Mouse (Mus musculus) midbrain, postnatal 0 days (tissue): ENCODE results near the gene Pnpla5. TPM values are rescaled to one million over a fixed set of nuclear protein-coding genes. Genes with fewer than 3 reads are reported as not detected.
A peak's percentile ranks its signal among the peaks of the same experiment; 100 is the strongest.

ENCODE experiments used
- ATAC-seq: fragments of 200-750 bp; cut with Nextera tagmentation; 2 replicates; pipeline ENCODE4 v1.8.0; 2017; ENCODE audit warnings: moderate number of reproducible peaks, mild to moderate bottlenecking, moderate TSS enrichment, moderate library complexity; ENCODE audit not compliant: low FRiP score
- DNase-seq: peaks from one replicate; pipeline ENCODE4 v3.0.0-alpha.2; 2015; ENCODE audit warnings: low spot score
- H3K27ac ChIP-seq: fragments of 300-500 bp; sonication (generic); 2 replicates; pipeline ENCODE4 v1.5.1; 2014; ENCODE audit warnings: low read depth, mild to moderate bottlenecking, low read length, mixed read lengths
- H3K27me3 ChIP-seq: fragments of 300-500 bp; sonication (generic); 2 replicates; pipeline ENCODE4 v1.6.1; 2014; ENCODE audit warnings: low read length, control low read depth, mixed read lengths; ENCODE audit not compliant: insufficient read depth
- H3K36me3 ChIP-seq: fragments of 300-500 bp; sonication (generic); 2 replicates; pipeline ENCODE4 v1.6.1; 2014; ENCODE audit warnings: low read length, control low read depth, mixed read lengths; ENCODE audit not compliant: insufficient read depth
- H3K4me1 ChIP-seq: fragments of 300-500 bp; sonication (generic); 2 replicates; pipeline ENCODE4 v1.6.1; 2014; ENCODE audit warnings: mild to moderate bottlenecking, control low read depth, antibody characterized with exemption, low read length, mixed read lengths; ENCODE audit not compliant: insufficient read depth
- H3K4me2 ChIP-seq: fragments of 300-500 bp; sonication (generic); 2 replicates; pipeline ENCODE4 v1.6.1; 2014; ENCODE audit warnings: low read depth, mild to moderate bottlenecking, low read length, mixed read lengths; ENCODE audit not compliant: poor library complexity, severe bottlenecking
- H3K4me3 ChIP-seq: fragments of 300-500 bp; sonication (generic); 2 replicates; pipeline ENCODE4 v1.5.1; 2014; ENCODE audit warnings: low read depth, mild to moderate bottlenecking, low read length, moderate library complexity
- H3K9ac ChIP-seq: fragments of 300-500 bp; sonication (generic); replicated peaks from 2 replicates; pipeline ENCODE4 v1.6.1; 2014; ENCODE audit warnings: mild to moderate bottlenecking, low read length, moderate library complexity, mixed read lengths; ENCODE audit not compliant: poor library complexity, severe bottlenecking
- H3K9me3 ChIP-seq: fragments of 300-500 bp; sonication (generic); 2 replicates; pipeline ENCODE4 v1.6.1; 2016; ENCODE audit warnings: low read length, control low read depth
- CTCF ChIP-seq: IDR thresholded peaks from 2 replicates; pipeline ENCODE4 v1.5.1; 2016; ENCODE audit warnings: antibody characterized with exemption, mild to moderate bottlenecking
- WGBS: fragments of 180-500 bp; shearing (Covaris S2); extraction: QIAGEN DNeasy Blood & Tissue Kit; methylation state at CpG from one replicate; pipeline ENCODE4 v1.1.7; 2014; 5-methylcytosine and 5-hydroxymethylcytosine counted together
- polyA plus RNA-seq: library from polyadenylated mRNA; unstranded; fragments of >200 nt; fragmentation: Nextera tagmentation; extraction: Ambion mirVana; gene quantifications from 2 replicates; pipeline ENCODE4 v1.2.1, GENCODE M21; 2015
- total RNA-seq: library from RNA; depleted of rRNA; stranded (reverse); fragments of >200 nt; gene quantifications from 2 replicates; pipeline ENCODE4 v1.2.3, GENCODE M21; 2014

Gene Pnpla5
- total and polyA plus RNA-seq, 2 experiments from 2014 or later: not detected

DNA sequence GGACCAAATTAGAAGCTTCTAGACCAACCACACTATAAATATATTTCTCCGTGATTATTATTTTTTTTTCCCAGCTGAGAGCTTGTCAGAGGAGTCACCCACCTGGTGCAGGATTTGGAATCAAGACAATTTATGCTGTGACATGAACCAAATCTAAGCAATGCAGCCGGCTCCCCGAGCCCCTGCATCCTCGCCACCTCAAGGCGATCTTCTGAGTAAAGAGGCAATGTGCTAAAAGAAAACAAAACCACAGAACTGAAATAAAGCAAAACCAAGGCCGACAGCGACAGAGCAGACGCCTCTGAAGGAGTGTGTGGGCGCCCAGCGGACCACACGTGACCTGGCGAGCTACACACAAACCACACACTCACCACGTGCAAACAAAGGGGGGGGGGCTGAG, 44.3 kb downstream of the Pnpla5 start:
- no peak overlapping the region for H3K9ac ChIP-seq
- DNase-seq (no peak), ATAC-seq (no peak)
- TF ChIP-seq CTCF: no peak
- WGBS: 64% methylated on average over 13 of the region's 13 CpGs
- no peak overlapping the region for H3K4me3 ChIP-seq
- no peak overlapping the region for H3K4me2 ChIP-seq
- H3K36me3 ChIP-seq: peaks cover 9% of the 10 kb centered on the region
- H3K4me1 ChIP-seq: no peaks in the 10 kb centered on the region
- H3K27ac ChIP-seq: no peak overlapping the region
- no peaks in the 10 kb centered on the region for H3K9me3 ChIP-seq
- H3K27me3 ChIP-seq: no peaks in the 10 kb centered on the region

DNA sequence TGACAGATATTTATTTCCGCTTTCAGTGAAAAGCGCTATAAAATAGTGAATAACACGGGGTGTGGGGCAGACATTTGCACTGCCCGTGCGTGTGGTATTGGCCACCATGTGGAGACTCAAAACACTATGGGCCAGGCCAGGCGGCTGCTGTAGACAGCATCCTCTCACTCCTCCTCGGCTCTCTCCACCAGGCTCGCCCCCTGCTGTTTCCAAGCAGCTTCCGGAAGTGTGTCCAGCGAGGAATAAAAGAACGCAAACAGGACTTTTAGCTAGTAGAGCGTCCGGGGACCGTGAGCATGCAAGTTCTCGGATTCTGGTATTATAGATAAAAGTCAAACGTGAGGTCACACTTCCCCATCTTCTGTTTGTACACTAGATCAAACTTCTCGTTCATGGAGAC, 45.8 kb downstream of the Pnpla5 start:
- 56% methylated on average over 17 of the region's 17 CpGs for WGBS
- Histone ChIP-seq H3K9ac (no peak overlapping the region), H3K36me3 (peaks cover 9% of the 10 kb centered on the region), H3K4me2 (no peak overlapping the region), H3K27me3 (no peaks in the 10 kb centered on the region), H3K9me3 (no peaks in the 10 kb centered on the region), H3K4me1 (no peaks in the 10 kb centered on the region), H3K27ac (no peak overlapping the region), H3K4me3 (no peak overlapping the region)
- peak; percentile 30 for TF ChIP-seq CTCF
- no peak for ATAC-seq
- no peak for DNase-seq

DNA sequence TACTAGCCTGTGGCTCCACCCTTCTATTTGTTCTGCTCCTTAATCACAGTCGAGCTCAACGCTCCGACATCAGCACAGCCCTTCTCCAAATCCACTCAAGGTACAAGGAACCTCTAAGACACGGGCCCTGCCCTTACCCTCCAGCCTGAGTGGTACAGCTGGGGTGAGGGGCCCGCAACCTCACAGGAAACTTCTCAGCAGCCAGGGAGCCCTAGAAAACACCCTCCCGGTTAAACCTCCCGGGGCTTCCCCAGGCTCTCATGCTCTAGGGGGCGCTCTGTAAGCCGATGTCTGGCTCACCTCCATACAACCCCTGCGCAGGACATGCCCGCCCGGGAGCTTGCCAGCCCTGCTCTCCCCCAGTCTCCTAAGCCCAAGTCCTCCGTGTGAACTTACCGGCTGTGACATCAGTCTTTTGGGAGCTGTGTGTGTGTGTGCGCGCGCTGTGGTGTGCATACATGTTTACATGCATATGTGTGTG, 48.2 kb downstream of the Pnpla5 start:
- DNase-seq (no peak), ATAC-seq (no peak)
- whole genome bisulfite sequencing: 16% methylated on average over 17 of the region's 17 CpGs
- H3K36me3 ChIP-seq: peaks cover 6% of the 10 kb centered on the region
- no peak overlapping the region for H3K9ac ChIP-seq
- no peak overlapping the region for H3K27ac ChIP-seq
- H3K4me3 ChIP-seq: no peak overlapping the region
- peak; percentile 50 for TF ChIP-seq CTCF
- H3K9me3 ChIP-seq: no peaks in the 10 kb centered on the region
- no peaks in the 10 kb centered on the region for H3K27me3 ChIP-seq
- H3K4me1 ChIP-seq: no peaks in the 10 kb centered on the region; the same call in 1 of the 2 replicates
- H3K4me2 ChIP-seq: 0 out of 2 replicates have a peak overlapping the region, but pooled peaks have one; percentile 20

DNA sequence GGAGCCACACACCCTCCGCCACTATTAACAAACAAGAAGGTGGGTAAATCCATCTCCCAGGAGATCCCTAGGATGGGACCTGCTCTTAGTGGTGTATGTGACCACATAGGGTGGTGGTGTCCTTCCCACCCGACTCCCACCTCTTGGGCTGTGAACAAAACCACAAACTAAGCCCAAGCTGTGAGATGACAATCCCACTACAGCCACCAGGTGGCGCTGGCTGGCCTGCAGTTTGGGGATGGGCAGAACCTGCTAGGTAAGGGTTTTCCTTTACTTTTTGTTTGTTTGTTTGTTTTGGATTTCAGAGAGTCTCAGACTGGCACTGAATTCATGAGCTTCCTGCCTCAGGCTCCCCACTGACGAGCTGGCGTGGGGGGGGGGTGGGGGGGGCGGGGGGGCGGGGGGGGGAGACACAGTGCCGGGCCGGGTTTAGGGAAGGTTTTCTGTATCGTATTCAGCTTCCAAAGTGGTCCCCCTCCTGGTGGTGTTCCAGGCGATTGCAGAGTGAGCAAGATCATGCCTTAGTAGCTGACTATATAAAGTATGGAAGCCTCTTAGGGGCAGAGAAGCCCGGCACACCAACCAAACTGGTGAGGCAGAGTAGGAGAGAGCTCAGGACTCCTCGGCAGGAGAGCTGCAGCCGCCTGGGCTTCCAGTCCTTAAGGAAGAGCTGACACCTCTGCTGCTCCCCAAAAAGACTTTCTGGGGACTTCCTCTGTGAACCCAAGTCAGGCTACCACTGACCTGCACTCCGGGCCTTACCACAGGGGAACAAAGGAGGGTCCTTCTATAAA, 48.9 kb downstream of the Pnpla5 start:
- ATAC-seq: no peak
- H3K4me2 ChIP-seq: 0 out of 2 replicates have a peak overlapping the region, but pooled peaks have one; percentile 20

DNA sequence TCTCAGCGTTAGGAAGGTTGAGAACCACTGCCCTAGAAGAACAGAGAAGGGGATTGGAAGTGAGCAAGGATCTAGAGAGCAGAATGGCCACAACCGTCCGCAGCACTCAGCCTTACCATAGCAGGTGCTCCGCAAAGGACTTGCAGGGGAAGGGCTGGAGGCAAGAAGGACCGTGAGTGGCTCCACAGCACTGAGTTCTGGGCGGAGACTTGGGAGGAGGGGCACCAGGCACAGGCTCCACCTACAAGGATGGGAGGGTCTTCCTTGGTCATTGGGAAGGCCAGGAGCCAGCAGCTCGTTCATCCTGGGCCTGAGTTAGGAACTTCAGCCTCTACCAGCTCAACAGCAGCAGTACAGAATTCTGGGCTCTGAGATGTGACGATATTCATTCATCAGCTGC, 49.9 kb downstream of the Pnpla5 start:
- ATAC-seq (no peak), DNase-seq (peak; percentile 35)
- H3K27ac ChIP-seq: no peak overlapping the region
- H3K4me1 ChIP-seq: no peaks in the 10 kb centered on the region; the same call in 1 of the 2 replicates
- H3K36me3 ChIP-seq: peaks cover 6% of the 10 kb centered on the region
- H3K9me3 ChIP-seq: no peaks in the 10 kb centered on the region
- 0 out of 2 replicates have a peak overlapping the region, but pooled peaks have one; percentile 19 for H3K9ac ChIP-seq
- no peaks in the 10 kb centered on the region for H3K27me3 ChIP-seq
- H3K4me3 ChIP-seq: no peak overlapping the region
- H3K4me2 ChIP-seq: no peak overlapping the region
- no peak for TF ChIP-seq CTCF
- WGBS: 32% methylated on average over 8 of the region's 8 CpGs

More for the DNA sequence above, 48.9 kb downstream of the Pnpla5 start:
- H3K36me3 ChIP-seq: peaks cover 6% of the 10 kb centered on the region
- H3K9ac ChIP-seq: no peak overlapping the region
- no peak overlapping the region for H3K27ac ChIP-seq
- peak; percentile 80 for DNase-seq
- no peaks in the 10 kb centered on the region; the same call in 1 of the 2 replicates for H3K4me1 ChIP-seq
- WGBS: 13% methylated on average over 12 of the region's 15 CpGs
- H3K4me3 ChIP-seq: no peak overlapping the region
- TF ChIP-seq CTCF: peak; percentile 96
- H3K9me3 ChIP-seq: no peaks in the 10 kb centered on the region
- H3K27me3 ChIP-seq: no peaks in the 10 kb centered on the region

DNA sequence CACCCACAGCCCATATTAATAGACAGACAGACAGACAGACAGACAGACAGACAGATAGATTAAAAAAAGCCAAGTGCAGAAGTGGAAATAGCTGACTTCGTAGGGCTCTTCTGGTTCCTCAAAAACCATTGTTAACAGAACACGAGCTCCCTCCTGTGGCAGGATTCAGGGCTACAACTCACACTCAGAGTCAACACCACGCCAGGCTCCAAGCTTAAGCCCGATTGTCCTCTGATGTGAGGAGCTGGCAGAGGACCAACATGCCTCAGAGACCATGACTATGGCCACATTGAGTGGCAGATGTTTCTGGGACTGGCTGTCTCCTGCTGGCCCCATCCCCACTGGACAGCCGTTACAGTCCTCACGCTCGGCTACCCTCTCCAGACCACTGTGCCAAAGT, 50.7 kb downstream of the Pnpla5 start:
- DNase-seq: peak; percentile 95
- Histone ChIP-seq H3K27me3 (no peaks in the 10 kb centered on the region), H3K4me3 (no peak overlapping the region), H3K9ac (no peak overlapping the region), H3K9me3 (no peaks in the 10 kb centered on the region), H3K36me3 (peaks cover 6% of the 10 kb centered on the region), H3K27ac (no peak overlapping the region), H3K4me1 (no peaks in the 10 kb centered on the region; the same call in 1 of the 2 replicates), H3K4me2 (no peak overlapping the region)
- whole genome bisulfite sequencing: 23% methylated on average over 7 of the region's 7 CpGs
- peak; percentile 50; the same call in 1 of the 2 replicates for ATAC-seq
- peak; percentile 81 for TF ChIP-seq CTCF
